Mouse (Mus musculus): ENCODE data around the gene Dapk2.

Dapk2 gene

GRCm38 (mm10) chr9:66138193-66138592 is 19.8 kb upstream of the Dapk2 start:
- in situ Hi-C loops (cut with MboI; ENCODE audit: low sequenced_read_pairs) = loop anchor here (25.0 kb wide), 2 partner anchors 324 to 649 kb away; partner anchors contain the start of genes Aph1b and Gm10647

GRCm38 (mm10) chr9:66142265-66142664 is 15.8 kb upstream of the Dapk2 start:
- in situ Hi-C loops (cut with MboI; ENCODE audit: low sequenced_read_pairs) = loop anchor here (25.0 kb wide), 2 partner anchors 320 to 645 kb away; partner anchors contain the start of genes Aph1b and Gm10647

GRCm38 (mm10) chr9:66144248-66144647 is 13.8 kb upstream of the Dapk2 start:
- in situ Hi-C loops (cut with MboI; ENCODE audit: low sequenced_read_pairs) = loop anchor here (25.0 kb wide), 2 partner anchors 318 to 643 kb away; partner anchors contain the start of genes Aph1b and Gm10647

- in situ Hi-C loops (cut with MboI; ENCODE audit: low sequenced_read_pairs) = loop anchor here (25.0 kb wide), 2 partner anchors 316 to 641 kb away; partner anchors contain the start of genes Aph1b and Gm10647
Measured at GRCm38 (mm10) chr9:66146141-66146540, 11.9 kb upstream of the Dapk2 start.

- in situ Hi-C loops (cut with MboI; ENCODE audit: low sequenced_read_pairs) = no loop called here
Measured at GRCm38 (mm10) chr9:66152011-66152410, 6.0 kb upstream of the Dapk2 start.

GRCm38 (mm10) chr9:66153594-66153993 is 4.4 kb upstream of the Dapk2 start:
- in situ Hi-C loops (cut with MboI; ENCODE audit: low sequenced_read_pairs) = no loop called here

- in situ Hi-C loops (cut with MboI; ENCODE audit: low sequenced_read_pairs) = no loop called here
Measured at GRCm38 (mm10) chr9:66154013-66154412, 4.0 kb upstream of the Dapk2 start.

GRCm38 (mm10) chr9:66155534-66155933 is 2.5 kb upstream of the Dapk2 start:
- in situ Hi-C loops (cut with MboI; ENCODE audit: low sequenced_read_pairs) = no loop called here

- in situ Hi-C loops (cut with MboI; ENCODE audit: low sequenced_read_pairs) = no loop called here
Measured at GRCm38 (mm10) chr9:66158885-66159430, 935 bp downstream of the Dapk2 start.

- in situ Hi-C loops (cut with MboI; ENCODE audit: low sequenced_read_pairs) = no loop called here
Measured at GRCm38 (mm10) chr9:66160155-66160554, 2.1 kb downstream of the Dapk2 start.

- in situ Hi-C loops (cut with MboI; ENCODE audit: low sequenced_read_pairs) = no loop called here
Measured at GRCm38 (mm10) chr9:66162995-66163394, 5.0 kb downstream of the Dapk2 start.

GRCm38 (mm10) chr9:66167222-66167621 is 9.2 kb downstream of the Dapk2 start:
- in situ Hi-C loops (cut with MboI; ENCODE audit: low sequenced_read_pairs) = no loop called here

- in situ Hi-C loops (cut with MboI; ENCODE audit: low sequenced_read_pairs) = no loop called here
Measured at GRCm38 (mm10) chr9:66168233-66168632, 10.2 kb downstream of the Dapk2 start.

GRCm38 (mm10) chr9:66170506-66170905 is 12.5 kb downstream of the Dapk2 start:
- in situ Hi-C loops (cut with MboI; ENCODE audit: low sequenced_read_pairs) = no loop called here

- in situ Hi-C loops (cut with MboI; ENCODE audit: low sequenced_read_pairs) = no loop called here
Measured at GRCm38 (mm10) chr9:66171275-66171921, 13.4 kb downstream of the Dapk2 start.

GRCm38 (mm10) chr9:66173316-66173855 is 15.4 kb downstream of the Dapk2 start:
- in situ Hi-C loops (cut with MboI; ENCODE audit: low sequenced_read_pairs) = no loop called here

- in situ Hi-C loops (cut with MboI; ENCODE audit: low sequenced_read_pairs) = no loop called here
Measured at GRCm38 (mm10) chr9:66174985-66175384, 17.0 kb downstream of the Dapk2 start.

- in situ Hi-C loops (cut with MboI; ENCODE audit: low sequenced_read_pairs) = no loop called here
Measured at GRCm38 (mm10) chr9:66177975-66178374, 20.0 kb downstream of the Dapk2 start.

GRCm38 (mm10) chr9:66179795-66180194 is 21.8 kb downstream of the Dapk2 start:
- in situ Hi-C loops (cut with MboI; ENCODE audit: low sequenced_read_pairs) = no loop called here

GRCm38 (mm10) chr9:66181126-66181825 is 23.3 kb downstream of the Dapk2 start:
- in situ Hi-C loops (cut with MboI; ENCODE audit: low sequenced_read_pairs) = no loop called here

- in situ Hi-C loops (cut with MboI; ENCODE audit: low sequenced_read_pairs) = no loop called here
Measured at GRCm38 (mm10) chr9:66181826-66182678, 24.0 kb downstream of the Dapk2 start.
